Comparison of ENCODE assay signal across 9 mouse cellular contexts in genomic region chr19:43616889-43617288, GRCm38 (mm10). TPM values are rescaled to one million over a fixed set of nuclear protein-coding genes. Genes with fewer than 3 reads are reported as not detected.
A peak's percentile ranks its signal among the peaks of the same experiment; 100 is the strongest.
DNase-seq lines count a peak whose midpoint lies in the region; ATAC-seq and TF ChIP-seq lines count a peak whose summit lies in the region.
"Had no signal": no experiment of that assay in that cellular context is flagged by ENCODE, and none has a peak within 500 bp of the region (broad histone marks: within the 10 kb centered on the region; RNA-seq: fewer than 3 reads in every experiment).

No protein-coding gene starts in this region.

- WGBS in spleen, adult 2 months, result 24% methylated on average over 12 of the region's 12 CpGs
- WGBS in forebrain, postnatal 0 days, result under 1% methylated on average over 12 of the region's 12 CpGs
- 1% methylated on average over 12 of the region's 12 CpGs for WGBS in limb, embryonic 15.5 days

- TF ChIP-seq POLR2A in spleen, adult 2 months (IDR thresholded peaks at IDR 0.05; ENCODE audit: low read depth, low read length), result no peak

- H3K4me1 ChIP-seq in spleen, adult 2 months (ENCODE audit: control insufficient read depth, insufficient read depth, insufficient read length), result peaks cover 15% of the 10 kb centered on the region
- H3K4me1 ChIP-seq in forebrain, postnatal 0 days (ENCODE audit: insufficient read depth), result peaks cover 3% of the 10 kb centered on the region; the same call in 1 of the 2 replicates
- H3K4me1 ChIP-seq in limb, embryonic 15.5 days, result peaks cover 38% of the 10 kb centered on the region

- no peak for TF ChIP-seq CTCF in spleen, adult 2 months (IDR thresholded peaks at IDR 0.05; ENCODE audit: extremely low read depth, insufficient read depth, insufficient read length, insufficient replicate concordance)
- no peak for TF ChIP-seq CTCF in forebrain, postnatal 0 days (IDR thresholded peaks at IDR 0.05; ENCODE audit: low read depth)

- peak overlapping the region; percentile 45; the same call in 1 of the 2 replicates for H3K9ac ChIP-seq in forebrain, postnatal 0 days
- H3K9ac ChIP-seq in limb, embryonic 15.5 days, result no peak overlapping the region

- no peak for ATAC-seq in forebrain, postnatal 0 days
- ATAC-seq in limb, embryonic 15.5 days (ENCODE audit: insufficient number of reproducible peaks, low FRiP score, low TSS enrichment, low read depth), result no peak

- peak overlapping the region; percentile 21; the same call in 1 of the 2 replicates for H3K4me3 ChIP-seq in spleen, adult 2 months (ENCODE audit: extremely low read depth, insufficient read depth, insufficient read length)
- H3K4me3 ChIP-seq in forebrain, postnatal 0 days (ENCODE audit: low read depth, low read length), result peak overlapping the region; percentile 38
- peak overlapping the region; percentile 28; the same call in 1 of the 2 replicates for H3K4me3 ChIP-seq in limb, embryonic 15.5 days

- no peak overlapping the region for H3K27ac ChIP-seq in spleen, adult 2 months (ENCODE audit: insufficient read depth, low read length)
- no peak overlapping the region for H3K27ac ChIP-seq in forebrain, postnatal 0 days (ENCODE audit: low read depth, low read length)
- no peak overlapping the region for H3K27ac ChIP-seq in limb, embryonic 15.5 days

- no peaks in the 10 kb centered on the region for H3K36me3 ChIP-seq in spleen, adult 2 months (ENCODE audit: control insufficient read depth, insufficient read depth, low read length)
- H3K36me3 ChIP-seq in forebrain, postnatal 0 days (ENCODE audit: insufficient read depth), result no peaks in the 10 kb centered on the region
- no peaks in the 10 kb centered on the region for H3K36me3 ChIP-seq in limb, embryonic 15.5 days

- no peaks in the 10 kb centered on the region for H3K9me3 ChIP-seq in forebrain, postnatal 0 days (ENCODE audit: low read length)
- no peaks in the 10 kb centered on the region for H3K9me3 ChIP-seq in limb, embryonic 15.5 days

- peaks cover 43% of the 10 kb centered on the region for H3K27me3 ChIP-seq in spleen, adult 2 months (ENCODE audit: control insufficient read depth, insufficient read depth, low read length)
- H3K27me3 ChIP-seq in forebrain, postnatal 0 days (ENCODE audit: insufficient read depth, low read length), result peaks cover 54% of the 10 kb centered on the region
- H3K27me3 ChIP-seq in limb, embryonic 15.5 days, result peaks cover 100% of the 10 kb centered on the region

- peak overlapping the region; percentile 49 for H3K4me2 ChIP-seq in forebrain, postnatal 0 days (ENCODE audit: low read depth)
- no peak overlapping the region for H3K4me2 ChIP-seq in limb, embryonic 15.5 days

- no peak for DNase-seq in spleen, adult 2 months (ENCODE audit: low read depth in 1 of 2, low spot score in 2 of 2)
- no peak for DNase-seq in spleen, postnatal 10 days (ENCODE audit: low spot score in 2 of 2)
- DNase-seq in forebrain, postnatal 0 days, result no peak
- no peak for DNase-seq in Muller cell, postnatal 12 days (ENCODE audit: inconsistent ontology term)
- no peak for DNase-seq in lung, postnatal 4 days
- DNase-seq in ovary, postnatal 14 days (ENCODE audit: low spot score), result no peak
- DNase-seq: lung, adult 18-20 months had no signal

RNA-seq across cellular contexts. Expression of gene Nkx2-3, which starts 4.8 kb away (rescaled TPM):
- polyA plus RNA-seq in spleen, adult 2 months (2012; rRNA removed), result 7.4 and 11.6 TPM in 2 replicates
- 0.67 and 0.92 TPM in 2 replicates for total RNA-seq in forebrain, postnatal 0 days (2014; rRNA removed)
- 1.1 and 1.6 TPM in 2 replicates for polyA plus RNA-seq in forebrain, postnatal 0 days (2015; fragmentation: Nextera tagmentation; extraction: Ambion mirVana)
- polyA plus RNA-seq in limb, embryonic 15.5 days (2015; fragmentation: Nextera tagmentation; extraction: Ambion mirVana), result not detected in 2 replicates
- polyA plus RNA-seq: thymus, postnatal 0 days had no signal

RNA-seq across cellular contexts. Expression of gene Slc25a28, which starts 57.8 kb away (rescaled TPM):
- 56.4 and 76.9 TPM in 2 replicates for polyA plus RNA-seq in spleen, adult 2 months (2012; rRNA removed)
- total RNA-seq in forebrain, postnatal 0 days (2014; rRNA removed), result 45.2 and 67.2 TPM in 2 replicates
- 13.1 and 15.6 TPM in 2 replicates for polyA plus RNA-seq in forebrain, postnatal 0 days (2015; fragmentation: Nextera tagmentation; extraction: Ambion mirVana)
- polyA plus RNA-seq in limb, embryonic 15.5 days (2015; fragmentation: Nextera tagmentation; extraction: Ambion mirVana), result 13.5 and 13.9 TPM in 2 replicates
